Mouse (Mus musculus): ENCODE measurements around the gene St8sia1. TPM values are rescaled to one million over a fixed set of nuclear protein-coding genes. Genes with fewer than 3 reads are reported as not detected.

The St8sia1 gene
- total RNA-seq, 2 experiments from 2014 or later, result 0.10 to 0.28 TPM

Other genes with a start within 250 kb of the St8sia1 start
- gene Cmas, start 207.8 kb downstream of the St8sia1 start, total RNA-seq (2021), result 10 to 100 TPM; 26.9 to 27.2 TPM
- not detected for gene Sult6b2, start 159.9 kb downstream of the St8sia1 start, total RNA-seq (2021)
- gene C2cd5, start 135.7 kb upstream of the St8sia1 start, total RNA-seq (2021), result 10 to 100 TPM in 1 of 2 experiments, 1 to 10 TPM in 1; 8.5 to 10.5 TPM
- gene Etnk1, start 202.8 kb upstream of the St8sia1 start, total RNA-seq (2021), result 10 to 100 TPM; 13.7 to 15.2 TPM

All from gastrocnemius, postnatal 36 days (tissue).